Mouse (Mus musculus): ENCODE data around the gene Gm13030.

DNA sequence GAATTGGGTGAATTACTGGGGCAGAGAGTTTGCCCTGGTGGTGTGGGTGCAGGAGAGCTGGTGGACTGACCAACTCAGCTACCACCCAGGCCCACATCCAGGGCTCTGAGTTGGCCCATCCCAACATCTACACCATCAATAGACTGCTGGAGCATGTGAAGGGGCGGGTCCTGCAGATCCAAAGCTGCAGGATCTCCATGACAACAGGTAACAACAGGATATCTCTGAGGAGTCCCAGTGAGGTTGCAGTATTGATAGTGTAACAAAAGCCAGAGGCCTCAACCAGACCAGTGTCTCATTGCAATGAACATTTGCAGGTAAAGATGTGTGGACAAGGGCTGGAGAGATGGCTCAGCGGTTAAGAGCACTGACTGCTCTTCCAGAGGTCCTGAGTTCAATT, 52.7 kb downstream of the Gm13030 start:
- TF ChIP-seq CTCF (IDR thresholded peaks at IDR 0.05), result no peak
- no peak for TF ChIP-seq EP300 (IDR thresholded peaks at IDR 0.05)

Data from lung, postnatal 0 days (tissue).